Mouse (Mus musculus): ENCODE data around the gene Disc1.

DNA sequence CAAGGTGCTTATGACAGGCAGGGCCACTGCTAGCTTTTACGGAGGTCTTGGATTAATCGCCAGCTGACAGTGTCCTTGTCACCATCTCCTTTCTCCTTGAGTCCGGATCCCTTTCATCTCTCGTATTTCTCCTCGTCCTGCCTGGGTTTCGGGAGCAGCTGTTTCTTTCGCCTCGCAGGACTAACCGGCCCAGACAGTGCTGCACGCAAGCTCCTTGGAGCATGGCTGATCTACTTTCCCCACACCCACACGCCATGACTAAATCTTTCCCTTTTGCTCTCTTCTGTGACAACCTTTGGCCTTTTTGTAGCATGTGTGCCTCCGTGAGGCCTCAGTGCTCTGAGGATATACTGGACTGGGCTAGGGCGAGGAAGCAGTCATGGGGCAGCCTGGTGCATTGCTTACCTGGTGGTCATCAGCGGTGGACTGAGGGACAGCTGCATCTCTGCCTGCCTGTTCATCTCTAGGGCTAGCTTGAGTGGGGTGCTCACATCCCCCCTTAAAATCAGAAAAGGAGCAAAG, 142.6 kb downstream of the Disc1 start:
- TF ChIP-seq CTCF (IDR thresholded peaks at IDR 0.05; ENCODE audit: low read depth) (no peak), EP300 (IDR thresholded peaks at IDR 0.05; ENCODE audit: low read depth) (no peak)
